Mouse (Mus musculus): Measurements from ENCODE around the gene Btg1. TPM values are rescaled to one million over a fixed set of nuclear protein-coding genes. Genes with fewer than 3 reads are reported as not detected.
A peak's percentile ranks its signal among the peaks of the same experiment; 100 is the strongest.

Gene Btg1
- polyA plus RNA-seq, 1 experiment from 2014 or later: 69.5 TPM

- H3K27me3 ChIP-seq (replicated peaks): no peaks in the 10 kb centered on the region
- 6% methylated on average over 5 of the region's 5 CpGs for WGBS
- H3K4me2 ChIP-seq (replicated peaks): 0 out of 2 replicates have a peak overlapping the region, but pooled peaks have one; percentile 14
- peaks cover 8% of the 10 kb centered on the region for H3K4me1 ChIP-seq
- no peak overlapping the region for H3K4me3 ChIP-seq
- no peak overlapping the region for H3K9ac ChIP-seq
- ATAC-seq (ENCODE audit: low FRiP score, low read depth): peak; percentile 90
- no peaks in the 10 kb centered on the region for H3K9me3 ChIP-seq
- H3K27ac ChIP-seq: 0 out of 2 replicates have a peak overlapping the region, but pooled peaks have one; percentile 10
- H3K36me3 ChIP-seq: no peaks in the 10 kb centered on the region
These were observed 42.1 kb downstream of the Btg1 start for GRCm38 (mm10) chr10:96658906-96659305.

- H3K4me2 ChIP-seq (replicated peaks): no peak overlapping the region
- no peak overlapping the region for H3K9ac ChIP-seq
These were observed 43.6 kb downstream of the Btg1 start for GRCm38 (mm10) chr10:96660280-96660985.

GRCm38 (mm10) chr10:96662976-96663375 is 46.2 kb downstream of the Btg1 start:
- H3K27ac ChIP-seq: no peak overlapping the region
- peaks cover 8% of the 10 kb centered on the region for H3K4me1 ChIP-seq
- no peak overlapping the region for H3K4me2 ChIP-seq (replicated peaks)
- no peaks in the 10 kb centered on the region for H3K27me3 ChIP-seq (replicated peaks)
- no peaks in the 10 kb centered on the region for H3K9me3 ChIP-seq
- WGBS: 86% methylated on average over 4 of the region's 4 CpGs
- ATAC-seq (ENCODE audit: low FRiP score, low read depth): no peak
- no peak overlapping the region for H3K9ac ChIP-seq
- no peak overlapping the region for H3K4me3 ChIP-seq
- no peaks in the 10 kb centered on the region for H3K36me3 ChIP-seq

More at GRCm38 (mm10) chr10:96660280-96660985, 43.6 kb downstream of the Btg1 start:
- no peak for ATAC-seq (ENCODE audit: low FRiP score, low read depth)
- H3K9me3 ChIP-seq: no peaks in the 10 kb centered on the region
- no peak overlapping the region for H3K4me3 ChIP-seq
- WGBS: 86% methylated on average over 10 of the region's 10 CpGs
- H3K27ac ChIP-seq: no peak overlapping the region
- peaks cover 8% of the 10 kb centered on the region for H3K4me1 ChIP-seq
- no peaks in the 10 kb centered on the region for H3K36me3 ChIP-seq
- H3K27me3 ChIP-seq (replicated peaks): no peaks in the 10 kb centered on the region

GRCm38 (mm10) chr10:96663739-96664430 is 47.1 kb downstream of the Btg1 start:
- WGBS: 92% methylated on average over 9 of the region's 9 CpGs
- Histone ChIP-seq H3K36me3 (no peaks in the 10 kb centered on the region), H3K27ac (no peak overlapping the region), H3K9ac (no peak overlapping the region), H3K4me1 (peaks cover 2% of the 10 kb centered on the region; the same call in 1 of the 2 replicates), H3K4me2 (replicated peaks) (no peak overlapping the region), H3K9me3 (no peaks in the 10 kb centered on the region), H3K4me3 (no peak overlapping the region), H3K27me3 (replicated peaks) (no peaks in the 10 kb centered on the region)
- no peak for ATAC-seq (ENCODE audit: low FRiP score, low read depth)

Measured in neural tube, embryonic 12.5 days (tissue).